Mouse (Mus musculus) liver, adult 2 months (tissue): Measurements from ENCODE around the gene Gcgr. TPM values are rescaled to one million over a fixed set of nuclear protein-coding genes. Genes with fewer than 3 reads are reported as not detected.
A peak's percentile ranks its signal among the peaks of the same experiment; 100 is the strongest.
"Not testable (repeated sequence)": the region's sequence is repeated elsewhere in the genome, so short reads cannot be mapped to it uniquely, and the experiment has no call there.

Experiments used
- DNase-seq: peaks from one replicate; pipeline ENCODE4 v3.0.0-alpha.2; 2011; ENCODE audit warnings: low read depth, low spot score; ENCODE audit errors: extremely low read depth
- H3K27ac ChIP-seq: fragments of 200-500 bp; replicated peaks from 2 replicates; pipeline ENCODE4 v1.5.1; 2012; ENCODE audit warnings: low read depth, mild to moderate bottlenecking, control low read depth, inconsistent platforms, low read length; ENCODE audit not compliant: insufficient read depth
- H3K27me3 ChIP-seq: fragments of 200-500 bp; 2 replicates; pipeline ENCODE4 v1.6.1; 2012; ENCODE audit warnings: mild to moderate bottlenecking, moderate library complexity, low read length, inconsistent platforms; ENCODE audit not compliant: control insufficient read depth, insufficient read depth
- H3K36me3 ChIP-seq: fragments of 200-500 bp; 2 replicates; pipeline ENCODE4 v1.6.1; 2012; ENCODE audit warnings: low read length, inconsistent platforms; ENCODE audit not compliant: control insufficient read depth, insufficient read depth
- H3K4me1 ChIP-seq: fragments of 200-500 bp; 2 replicates; pipeline ENCODE4 v1.6.1; 2011; ENCODE audit warnings: low read length; ENCODE audit not compliant: control insufficient read depth, insufficient read depth
- H3K4me3 ChIP-seq: fragments of 200-500 bp; 2 replicates; pipeline ENCODE4 v1.5.1; 2011; ENCODE audit warnings: low read depth, mild to moderate bottlenecking, control low read depth, low read length, moderate library complexity; ENCODE audit not compliant: insufficient read depth
- H3K79me2 ChIP-seq: fragments of 200-500 bp; 2 replicates; pipeline ENCODE4 v1.6.1; 2012; ENCODE audit warnings: inconsistent platforms, mild to moderate bottlenecking, low read length, moderate library complexity; ENCODE audit not compliant: control insufficient read depth, insufficient read depth
- H3K9ac ChIP-seq: fragments of 200-500 bp; 2 replicates; pipeline ENCODE4 v1.6.1; 2012; ENCODE audit warnings: low read depth, mild to moderate bottlenecking, control low read depth, inconsistent platforms, low read length
- CTCF ChIP-seq: fragments of 200-500 bp; IDR thresholded peaks from 2 replicates; pipeline ENCODE4 v1.5.1; 2011; ENCODE audit warnings: low read depth, low read length, control low read depth
- POLR2A ChIP-seq: fragments of 200-500 bp; IDR thresholded peaks from 2 replicates; pipeline ENCODE4 v1.6.1; 2011; ENCODE audit warnings: low read length, control low read depth; ENCODE audit not compliant: insufficient read depth; ENCODE audit errors: extremely low read depth
- WGBS: fragments of 180-500 bp; shearing (Covaris S2); methylation state at CpG from one replicate; pipeline ENCODE4 v1.1.7; 2018; 5-methylcytosine and 5-hydroxymethylcytosine counted together
- polyA plus RNA-seq: library from polyadenylated mRNA; depleted of rRNA; stranded (reverse); fragments of >200 nt; gene quantifications from 2 replicates; pipeline ENCODE4 v1.2.3, GENCODE M21; 2012
- total RNA-seq: library from RNA; depleted of rRNA; stranded (reverse); fragments of >200 nt; gene quantifications from 2 replicates; pipeline ENCODE4 v1.2.3, GENCODE M21; 2014

The Gcgr gene
- total and polyA plus RNA-seq, 2 experiments: 135 to 561 TPM

DNA sequence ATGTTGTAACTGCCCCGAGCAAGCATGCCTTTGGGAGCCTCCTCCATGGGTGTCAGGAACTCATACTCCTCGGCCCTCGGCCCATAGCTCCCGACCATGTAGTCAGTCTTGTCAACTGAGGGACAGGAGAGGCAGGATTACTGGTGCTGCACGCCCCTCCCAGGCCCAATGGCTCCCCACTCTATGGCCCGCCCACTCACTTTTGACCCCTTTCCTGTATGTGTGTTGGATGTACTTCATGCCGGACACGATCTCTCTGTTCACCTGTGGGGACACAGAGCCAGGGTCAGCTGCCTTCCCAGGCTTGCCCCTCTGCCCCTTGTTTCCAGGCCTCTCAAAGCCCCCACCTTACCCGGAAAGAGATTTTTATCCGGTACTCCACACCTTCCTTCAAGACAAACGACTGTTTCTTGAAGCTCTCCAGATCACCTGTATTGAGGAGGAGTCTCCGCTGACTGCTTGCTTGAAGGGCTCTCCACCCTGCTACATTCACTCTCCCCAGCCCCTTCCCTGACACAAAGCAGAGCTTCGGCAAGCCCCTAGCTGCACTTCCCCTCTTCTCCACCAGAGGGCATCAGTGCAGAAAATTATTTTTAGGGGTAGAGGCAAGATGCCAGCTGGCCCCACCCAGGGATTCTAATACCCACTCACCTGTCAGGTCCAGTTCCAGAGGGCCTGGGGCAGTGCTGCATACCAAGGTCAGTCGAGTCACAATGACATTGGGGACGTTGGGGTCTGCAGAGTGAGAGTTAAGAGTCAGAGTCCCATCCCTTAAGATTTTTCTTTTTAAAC lies 49.0 kb downstream of the Gcgr start:
- Histone ChIP-seq H3K4me3 (peak overlapping the region; percentile 61), H3K27ac (peak overlapping the region; percentile 100), H3K4me1 (peaks cover 32% of the 10 kb centered on the region), H3K9ac (peak overlapping the region; percentile 96), H3K27me3 (no peaks in the 10 kb centered on the region), H3K79me2 (peaks cover 14% of the 10 kb centered on the region; the same call in 1 of the 2 replicates), H3K36me3 (no peaks in the 10 kb centered on the region; the same call in 1 of the 2 replicates)
- DNase-seq: peak; percentile 66
- 0 out of 2 replicates have a peak, but pooled peaks have one; percentile 29 for TF ChIP-seq POLR2A
- peak; percentile 82 for TF ChIP-seq CTCF
- 25% methylated on average over 15 of the region's 15 CpGs for WGBS

DNA sequence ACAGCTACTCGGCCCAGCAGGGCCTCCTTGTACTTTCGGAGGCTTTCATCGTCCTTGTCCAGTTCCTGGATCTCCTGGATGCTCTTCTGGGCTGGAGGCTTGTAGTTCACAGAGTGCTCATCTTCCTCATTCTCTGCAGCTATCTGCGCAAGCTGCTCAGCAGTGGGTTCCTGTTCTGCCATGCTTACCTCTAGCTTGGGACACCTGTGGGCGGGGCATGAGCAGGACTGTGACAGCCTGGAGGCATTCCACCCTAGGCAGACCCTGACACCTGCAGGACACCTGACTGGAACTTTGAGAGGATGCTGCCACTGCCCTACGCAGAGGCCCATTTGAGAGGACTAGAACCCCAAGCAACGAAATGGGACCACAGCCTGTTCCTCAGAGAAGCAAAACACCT lies 49.7 kb downstream of the Gcgr start:
- H3K27me3 ChIP-seq: no peaks in the 10 kb centered on the region
- peak overlapping the region; percentile 100 for H3K27ac ChIP-seq
- TF ChIP-seq POLR2A (no peak), CTCF (no peak)
- H3K36me3 ChIP-seq: no peaks in the 10 kb centered on the region; the same call in 1 of the 2 replicates
- WGBS: 40% methylated on average over 7 of the region's 7 CpGs
- DNase-seq: no peak
- H3K79me2 ChIP-seq: peaks cover 14% of the 10 kb centered on the region; the same call in 1 of the 2 replicates
- peak overlapping the region; percentile 87 for H3K4me3 ChIP-seq
- peaks cover 31% of the 10 kb centered on the region for H3K4me1 ChIP-seq
- peak overlapping the region; percentile 96 for H3K9ac ChIP-seq

DNA sequence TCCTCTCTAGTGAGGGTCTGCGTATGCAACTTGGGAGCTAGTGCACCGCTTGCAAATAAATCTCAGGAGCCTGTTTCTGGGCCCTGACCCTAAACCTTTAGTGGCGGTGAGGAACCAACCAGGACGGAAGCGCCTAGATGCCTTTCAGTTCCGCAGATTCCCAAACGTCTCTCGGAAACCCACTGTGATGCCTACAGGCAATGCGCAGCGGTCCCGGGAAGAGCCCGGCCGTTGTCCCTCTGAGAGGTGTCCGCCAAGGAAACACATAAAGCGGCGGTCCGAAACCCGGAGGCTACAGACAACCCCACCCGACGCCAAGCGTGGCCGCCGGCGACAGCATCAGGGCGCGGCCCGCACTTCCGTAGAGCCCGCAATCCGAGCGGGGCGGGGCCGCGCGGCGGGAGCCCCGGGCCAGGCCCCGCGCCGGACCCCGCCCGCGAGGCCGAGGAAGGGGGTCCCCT lies 50.4 kb downstream of the Gcgr start:
- DNase-seq: no peak
- H3K27me3 ChIP-seq: no peaks in the 10 kb centered on the region
- H3K27ac ChIP-seq: peak overlapping the region; percentile 100
- peaks cover 29% of the 10 kb centered on the region for H3K4me1 ChIP-seq
- WGBS: 3% methylated on average over 44 of the region's 44 CpGs
- H3K9ac ChIP-seq: peak overlapping the region; percentile 96
- H3K79me2 ChIP-seq: peaks cover 14% of the 10 kb centered on the region; the same call in 1 of the 2 replicates
- H3K36me3 ChIP-seq: no peaks in the 10 kb centered on the region; the same call in 1 of the 2 replicates
- 0 out of 2 replicates have a peak, but pooled peaks have one; percentile 33 for TF ChIP-seq POLR2A
- TF ChIP-seq CTCF: no peak
- peak overlapping the region; percentile 87 for H3K4me3 ChIP-seq

DNA sequence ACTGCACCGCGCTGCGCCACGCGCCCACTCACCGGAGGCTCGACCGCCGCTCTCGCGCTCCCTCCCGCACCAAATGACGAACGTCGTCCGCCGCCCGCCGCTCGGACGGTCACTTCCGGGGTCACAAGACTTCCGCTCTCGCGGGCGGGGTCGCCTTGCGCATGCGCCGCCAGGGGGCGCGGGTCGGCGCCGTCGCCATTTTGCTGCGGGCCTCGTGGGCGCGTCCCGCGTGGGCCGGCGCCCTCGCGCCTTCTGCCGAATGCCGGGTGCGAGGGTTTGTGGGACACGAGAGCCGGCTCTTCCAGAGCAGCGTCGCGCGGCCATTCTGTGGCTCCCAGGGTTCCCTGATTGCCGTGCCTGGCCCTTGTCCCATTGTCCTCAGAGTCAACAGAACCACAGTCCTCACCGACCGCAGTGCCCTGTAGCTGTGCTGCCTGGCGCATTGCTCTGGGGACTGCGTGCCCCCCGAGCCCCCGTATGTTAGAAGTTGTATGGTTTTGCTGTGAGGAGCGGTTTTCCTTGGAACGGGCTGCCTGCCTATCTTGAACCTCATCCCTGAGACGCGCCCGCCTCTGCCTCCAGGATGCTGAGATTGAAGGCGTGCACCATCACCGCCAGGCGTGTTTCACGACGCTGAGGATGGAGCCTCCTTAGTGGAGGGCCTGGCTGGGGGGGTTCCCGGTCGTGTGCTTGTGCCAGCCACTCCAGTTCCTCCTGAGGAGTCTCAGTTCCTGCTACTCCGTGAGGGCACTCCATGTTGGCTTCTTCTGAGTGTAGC lies 51.2 kb downstream of the Gcgr start, which contains the start of gene Arhgdia:
Arhgdia (minus strand) TSS at position 135 of the 778 bp plus-strand sequence.
- Histone ChIP-seq H3K36me3 (no peaks in the 10 kb centered on the region; the same call in 1 of the 2 replicates), H3K4me1 (peaks cover 26% of the 10 kb centered on the region), H3K4me3 (peak within 1 kb of the TSS; percentile 87), H3K27ac (peak within 1 kb of the TSS; percentile 100), H3K79me2 (peaks cover 14% of the 10 kb centered on the region; the same call in 1 of the 2 replicates), H3K9ac (peak within 1 kb of the TSS; percentile 96), H3K27me3 (no peaks in the 10 kb centered on the region)
- TF ChIP-seq POLR2A: peak; percentile 84
- peak; percentile 46 for TF ChIP-seq CTCF
- peak; percentile 52 for DNase-seq
- WGBS: 3% methylated on average over 74 of the region's 75 CpGs

DNA sequence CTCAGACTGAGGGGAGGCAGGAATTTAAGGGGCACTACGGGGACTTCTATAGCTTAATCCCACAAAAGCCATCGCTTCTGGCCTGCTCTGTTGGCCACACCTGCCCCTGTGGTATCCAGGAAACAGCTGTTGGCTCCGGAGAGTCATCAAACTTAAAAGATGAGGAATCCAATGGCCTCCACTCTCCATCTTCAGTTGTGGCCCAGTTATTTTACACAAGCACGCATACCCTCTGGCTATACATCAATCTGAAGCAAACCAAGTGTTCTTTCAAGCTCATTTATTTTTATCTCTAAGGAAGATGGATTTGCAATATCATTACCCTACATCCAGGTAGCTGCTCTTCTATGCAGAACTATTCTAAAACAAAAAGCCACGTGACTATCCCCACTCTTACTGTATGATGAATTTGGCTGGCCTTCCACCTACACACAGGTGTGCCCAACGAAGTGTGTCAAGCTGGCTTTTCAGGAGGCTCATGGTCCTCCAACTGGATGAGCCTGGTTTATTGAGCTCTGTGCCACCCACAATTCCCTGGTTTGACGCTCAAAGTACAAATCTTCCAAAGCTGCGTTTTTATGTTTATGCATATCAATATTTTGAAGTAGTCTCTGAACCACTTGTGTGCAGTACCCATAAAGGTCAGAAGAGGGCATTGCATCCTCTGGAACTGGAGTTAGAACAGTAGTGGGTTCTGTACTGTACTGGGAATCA lies 51.9 kb downstream of the Gcgr start:
- Histone ChIP-seq H3K27ac (peak overlapping the region; percentile 100), H3K27me3 (no peaks in the 10 kb centered on the region), H3K4me1 (peaks cover 26% of the 10 kb centered on the region), H3K4me3 (peak overlapping the region; percentile 87; the same call in 1 of the 2 replicates), H3K36me3 (no peaks in the 10 kb centered on the region; the same call in 1 of the 2 replicates), H3K9ac (peak overlapping the region; percentile 96), H3K79me2 (peaks cover 14% of the 10 kb centered on the region; the same call in 1 of the 2 replicates)
- no peak for DNase-seq
- TF ChIP-seq CTCF (peak; percentile 48), POLR2A (no peak)
- WGBS: 62% methylated on average over 8 of the region's 8 CpGs

DNA sequence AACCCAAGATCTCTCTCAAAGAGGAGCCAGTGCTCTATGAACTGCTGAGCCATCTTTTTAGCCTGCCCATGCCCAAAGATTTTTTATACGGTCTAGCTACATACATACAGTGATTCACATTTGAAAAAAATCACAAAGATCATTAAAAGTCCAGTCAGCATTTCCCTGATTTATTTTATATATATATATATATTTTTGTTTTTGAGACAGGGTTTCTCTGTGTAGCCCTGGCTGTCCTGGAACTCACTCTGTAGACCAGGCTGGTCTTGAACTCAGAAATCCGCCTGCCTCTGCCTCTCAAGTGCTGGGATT lies 52.4 kb downstream of the Gcgr start:
- H3K79me2 ChIP-seq: peaks cover 14% of the 10 kb centered on the region; the same call in 1 of the 2 replicates
- WGBS: 89% methylated on average over 2 of the region's 2 CpGs
- H3K4me1 ChIP-seq: peaks cover 26% of the 10 kb centered on the region
- H3K36me3 ChIP-seq, H3K27me3 ChIP-seq, DNase-seq, H3K9ac ChIP-seq, H3K4me3 ChIP-seq, H3K27ac ChIP-seq: not testable (repeated sequence)
